Mouse (Mus musculus) neutrophil, adult 83 days (primary cell): Measurements from ENCODE around the gene Ifngr2. TPM values are rescaled to one million over a fixed set of nuclear protein-coding genes. Genes with fewer than 3 reads are reported as not detected.

ENCODE experiments used
- total RNA-seq, 2 experiments: library from RNA; stranded (reverse); gene quantifications; one replicate each; pipeline ENCODE4 v1.2.4; 2023

Gene Ifngr2
- 10 to 100 TPM; 57.5 to 87.3 TPM for total RNA-seq

DNA sequence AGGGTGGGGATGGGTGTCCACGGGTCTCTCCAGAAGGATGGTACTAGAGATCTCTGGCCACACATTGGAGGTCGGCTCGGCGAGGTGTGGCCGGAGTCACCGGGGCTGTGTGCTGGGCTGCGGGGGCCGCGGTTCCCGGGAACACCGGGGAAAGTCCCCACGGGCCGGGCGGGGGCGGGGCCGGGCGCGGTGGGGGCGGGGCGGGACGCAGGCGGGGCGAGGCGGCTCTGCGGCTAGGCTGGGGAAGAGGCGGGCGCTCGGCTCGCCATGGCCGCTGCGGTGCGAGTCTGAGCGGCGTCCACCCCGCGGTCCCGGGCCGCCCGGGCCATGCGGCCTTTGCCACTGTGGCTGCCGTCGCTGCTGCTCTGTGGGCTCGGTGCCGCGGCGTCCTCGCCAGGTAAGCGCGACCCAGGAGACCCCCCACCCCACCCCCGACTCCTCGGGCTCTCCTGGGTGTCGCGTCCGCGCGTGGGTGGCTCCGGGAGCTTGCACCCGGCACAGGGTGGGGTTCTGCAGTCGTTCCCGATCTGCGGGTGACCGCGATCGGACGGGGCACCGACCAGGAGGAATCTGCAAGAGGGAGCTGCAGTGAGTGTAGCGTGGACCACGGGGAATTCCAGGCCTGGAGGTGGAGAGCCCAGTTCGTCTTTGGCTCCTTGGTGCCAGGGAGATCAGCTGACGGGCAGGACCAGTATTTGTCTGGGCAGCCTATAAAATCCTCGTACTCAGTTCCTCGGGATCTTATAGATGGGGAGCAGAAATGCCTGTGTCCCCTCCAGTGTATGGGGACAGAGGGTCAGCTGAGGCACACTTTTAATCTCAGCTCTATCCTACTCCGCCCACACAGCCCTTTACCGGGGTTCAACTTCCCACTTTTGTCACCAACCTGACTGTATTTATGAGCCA lies at the start of gene Ifngr2:
Gene Ifngr2 (plus strand): TSS at position 237 of the 906 bp plus-strand sequence.

DNA sequence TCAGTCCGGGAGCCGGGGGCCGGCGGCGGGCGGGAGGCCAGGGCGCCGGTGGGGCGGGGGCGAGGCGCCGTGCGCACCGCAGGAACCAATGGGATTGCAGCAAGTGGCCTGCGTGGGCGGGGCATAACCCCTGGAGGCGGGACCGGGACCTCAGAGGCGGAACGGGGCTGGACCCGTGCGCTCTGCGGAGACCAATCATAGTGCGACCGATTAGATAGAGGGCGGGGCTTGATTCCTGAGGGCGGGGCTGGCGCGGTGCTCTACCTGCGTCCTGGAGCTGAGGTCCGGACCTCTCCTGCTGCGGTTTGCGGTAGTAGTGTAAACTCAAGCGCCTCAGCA lies 50.8 kb downstream of the Ifngr2 start, which contains the start of gene Tmem50b:
Gene Tmem50b (minus strand): TSS at position 129 of the 339 bp plus-strand sequence.

Other genes with a start within 250 kb of the Ifngr2 start
- 100 to 1,000 TPM; 127 to 133 TPM for gene Ifnar2, start 174.3 kb upstream of the Ifngr2 start, total RNA-seq
- not detected for gene Gm21970, start 155.4 kb upstream of the Ifngr2 start, total RNA-seq
- gene Il10rb, start 140.9 kb upstream of the Ifngr2 start, total RNA-seq, result 10 to 100 TPM; 70.2 to 79.0 TPM
- 10 to 100 TPM; 82.8 to 84.9 TPM for gene Ifnar1, start 61.8 kb upstream of the Ifngr2 start, total RNA-seq
- gene Tmem50b, start 50.7 kb downstream of the Ifngr2 start, total RNA-seq, result 10 to 100 TPM; 63.2 to 69.9 TPM
- 1 to 10 TPM; 1.6 to 1.8 TPM for gene Dnajc28, start 72.0 kb downstream of the Ifngr2 start, total RNA-seq
- 10 to 100 TPM; 51.8 to 62.0 TPM for gene Gart, start 99.9 kb downstream of the Ifngr2 start, total RNA-seq
- 100 to 1,000 TPM; 286 to 311 TPM for gene Son, start 100.4 kb downstream of the Ifngr2 start, total RNA-seq
- gene Donson, start 141.7 kb downstream of the Ifngr2 start, total RNA-seq, result 10 to 100 TPM; 17.6 to 32.4 TPM
- 10 to 100 TPM; 30.8 to 30.9 TPM for gene Cryzl1, start 181.9 kb downstream of the Ifngr2 start, total RNA-seq
- gene Itsn1, start 182.2 kb downstream of the Ifngr2 start, total RNA-seq, result 10 to 100 TPM; 14.4 to 20.7 TPM